Mouse (Mus musculus) layer of hippocampus, adult 2 months (tissue): ENCODE measurements around the gene Casz1. TPM values are rescaled to one million over a fixed set of nuclear protein-coding genes. Genes with fewer than 3 reads are reported as not detected.

ENCODE experiments used
- DNase-seq, 2 experiments: peaks; one replicate each; pipeline ENCODE4 v3.0.0; 2022; ENCODE audit warnings: low spot score in 2 of 2
- H3K27ac ChIP-seq: fragments of 200-600 bp; 2 replicates; pipeline ENCODE4 v1.8.1; 2022
- H3K4me3 ChIP-seq: fragments of 200-600 bp; 2 replicates; pipeline ENCODE4 v1.8.1; 2022; ENCODE audit warnings: mild to moderate bottlenecking
- CTCF ChIP-seq: fragments of 200-600 bp; conservative IDR thresholded peaks from 2 replicates; pipeline ENCODE4 v1.8.1; 2022; ENCODE audit warnings: antibody characterized with exemption, mild to moderate bottlenecking, moderate library complexity
- total RNA-seq, 2 experiments: library from RNA; stranded (reverse); gene quantifications; 2 replicates each; pipeline ENCODE4 v1.2.3; 2021

Gene Casz1
- total RNA-seq, 2 experiments from 2014 or later, result 0.34 to 0.56 TPM

DNA sequence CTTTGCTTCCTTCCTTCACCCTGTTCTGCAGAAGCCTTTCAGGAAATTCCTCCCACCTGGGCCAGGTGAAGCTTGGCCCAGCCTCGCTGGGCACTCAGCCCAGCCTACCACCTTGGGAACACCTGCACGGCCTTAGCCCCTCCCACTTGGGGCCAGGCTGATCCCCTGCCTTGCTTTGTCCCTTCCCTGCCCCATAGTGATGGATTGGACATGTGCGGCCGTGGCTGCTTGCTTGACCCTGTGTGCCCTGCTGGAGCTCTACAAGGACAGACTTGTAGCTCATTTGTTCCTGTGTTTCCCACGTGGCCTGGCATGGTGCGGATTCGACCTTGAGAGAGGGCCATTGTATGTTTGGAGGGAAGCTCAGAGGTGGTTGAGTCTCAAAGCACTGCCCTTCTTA, 54.0 kb downstream of the Casz1 start:
- no peak for DNase-seq
- no peak overlapping the region for H3K4me3 ChIP-seq
- TF ChIP-seq CTCF, result no peak

DNA sequence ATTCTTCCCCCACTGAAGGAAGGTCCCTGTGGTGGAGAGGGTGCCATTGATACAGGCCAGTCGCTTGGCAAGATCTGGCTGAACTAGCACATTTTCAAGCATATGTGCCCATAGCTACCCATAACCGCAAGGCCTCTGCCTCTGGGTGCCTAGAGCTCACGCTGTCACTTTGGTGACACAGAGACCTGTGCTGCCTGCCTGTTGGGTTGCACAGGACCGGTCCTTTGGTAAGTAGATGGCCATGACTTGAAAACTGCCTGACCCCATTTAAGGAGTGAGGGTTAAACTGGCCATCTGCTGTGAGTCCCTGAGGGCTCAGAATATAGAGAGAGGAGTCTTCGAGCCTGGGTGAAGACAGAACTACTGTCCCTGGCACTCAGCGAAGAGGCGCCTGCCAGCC, 55.2 kb downstream of the Casz1 start:
- DNase-seq, result no peak
- no peak overlapping the region for H3K27ac ChIP-seq
- no peak overlapping the region for H3K4me3 ChIP-seq
- TF ChIP-seq CTCF, result no peak

More for the DNA sequence above, 54.0 kb downstream of the Casz1 start:
- no peak overlapping the region for H3K27ac ChIP-seq

DNA sequence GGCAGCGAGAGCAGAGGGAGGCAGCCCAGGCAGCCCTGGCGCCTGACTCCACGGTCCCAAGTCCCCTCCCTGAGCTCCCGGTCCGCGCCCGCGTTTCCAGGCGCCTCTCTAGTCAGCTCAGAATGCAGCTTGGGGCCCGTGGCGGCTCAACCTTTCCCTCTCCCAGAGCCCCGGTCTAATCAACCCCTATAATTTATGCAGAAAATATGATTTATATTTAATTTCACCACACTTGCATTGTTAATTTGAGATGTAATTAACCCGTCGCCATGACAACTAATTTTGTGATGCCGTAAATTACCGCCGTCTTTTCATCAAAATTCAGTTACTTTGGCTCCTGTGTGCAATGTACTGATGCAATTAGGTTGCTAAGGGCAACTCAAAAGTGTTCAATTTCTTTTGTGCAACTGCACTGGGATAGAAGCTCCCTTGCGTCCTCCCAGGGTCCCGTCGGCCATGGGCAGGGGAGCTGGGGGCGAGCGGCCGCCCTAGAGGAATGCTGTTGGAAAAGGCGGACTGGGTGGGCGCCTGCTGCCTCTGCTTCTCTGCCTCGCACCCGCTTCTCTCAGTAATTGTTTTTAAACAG, 55.8 kb downstream of the Casz1 start:
- TF ChIP-seq CTCF, result no peak
- DNase-seq, result peak in 1 of 2 experiments; percentile 16
- H3K4me3 ChIP-seq, result peak overlapping the region; percentile 45
- no peak overlapping the region for H3K27ac ChIP-seq

DNA sequence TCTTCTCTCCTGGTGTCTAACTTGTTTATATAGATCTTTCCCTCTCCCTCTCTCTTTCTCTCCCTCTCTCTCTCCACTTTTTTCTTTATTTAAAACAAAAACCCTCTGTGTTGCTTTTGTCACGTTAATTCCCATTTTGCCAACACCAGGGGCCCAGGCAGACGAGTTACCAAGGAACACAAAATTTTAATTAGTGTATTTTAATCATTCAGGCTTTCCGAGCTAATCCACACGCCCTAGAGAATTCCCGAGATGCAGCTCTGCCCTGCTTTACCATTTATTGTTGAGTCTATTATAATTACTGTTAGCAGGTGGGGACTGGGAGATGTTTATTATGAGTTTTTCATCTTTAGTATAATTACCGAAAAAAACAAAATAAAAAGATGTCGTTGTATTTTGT, 56.4 kb downstream of the Casz1 start:
- DNase-seq, result no peak
- H3K27ac ChIP-seq, result no peak overlapping the region
- H3K4me3 ChIP-seq, result peak overlapping the region; percentile 45; the same call in 1 of the 2 replicates
- TF ChIP-seq CTCF, result no peak

DNA sequence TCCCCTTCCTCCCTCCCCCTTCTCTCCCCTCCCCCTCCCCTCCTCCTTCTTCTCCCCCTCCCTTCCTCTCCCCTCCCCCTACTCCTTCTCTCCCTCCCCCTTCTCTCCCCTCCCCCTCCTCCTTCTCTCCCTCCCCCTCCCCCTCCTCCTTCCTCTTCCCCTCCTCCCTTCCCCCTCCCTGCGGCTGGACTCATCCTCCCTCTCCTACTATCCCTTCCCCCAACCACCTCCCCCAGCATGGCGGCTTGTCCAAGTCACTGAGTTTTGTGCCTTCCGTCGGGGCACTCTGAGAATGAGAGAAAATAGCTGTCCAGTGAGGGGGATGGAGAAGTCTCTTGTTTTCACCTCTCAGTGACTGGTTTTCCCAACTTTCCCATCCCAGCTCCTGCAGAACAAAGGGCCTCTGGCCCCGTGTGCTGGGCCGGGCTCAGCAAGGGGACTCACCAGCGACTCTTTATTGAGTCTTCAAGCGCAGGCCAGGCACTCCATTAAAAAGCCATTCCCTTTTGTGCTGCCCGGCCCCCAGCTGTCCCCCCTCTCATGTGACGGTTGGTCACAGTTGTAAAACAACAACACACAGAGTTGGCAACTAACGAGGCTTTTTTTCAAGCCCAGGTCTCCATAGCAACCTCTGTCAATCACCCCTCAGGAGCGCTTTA, 62.7 kb downstream of the Casz1 start:
- Histone ChIP-seq H3K4me3 (no peak overlapping the region), H3K27ac (no peak overlapping the region)
- no peak for DNase-seq
- no peak for TF ChIP-seq CTCF

DNA sequence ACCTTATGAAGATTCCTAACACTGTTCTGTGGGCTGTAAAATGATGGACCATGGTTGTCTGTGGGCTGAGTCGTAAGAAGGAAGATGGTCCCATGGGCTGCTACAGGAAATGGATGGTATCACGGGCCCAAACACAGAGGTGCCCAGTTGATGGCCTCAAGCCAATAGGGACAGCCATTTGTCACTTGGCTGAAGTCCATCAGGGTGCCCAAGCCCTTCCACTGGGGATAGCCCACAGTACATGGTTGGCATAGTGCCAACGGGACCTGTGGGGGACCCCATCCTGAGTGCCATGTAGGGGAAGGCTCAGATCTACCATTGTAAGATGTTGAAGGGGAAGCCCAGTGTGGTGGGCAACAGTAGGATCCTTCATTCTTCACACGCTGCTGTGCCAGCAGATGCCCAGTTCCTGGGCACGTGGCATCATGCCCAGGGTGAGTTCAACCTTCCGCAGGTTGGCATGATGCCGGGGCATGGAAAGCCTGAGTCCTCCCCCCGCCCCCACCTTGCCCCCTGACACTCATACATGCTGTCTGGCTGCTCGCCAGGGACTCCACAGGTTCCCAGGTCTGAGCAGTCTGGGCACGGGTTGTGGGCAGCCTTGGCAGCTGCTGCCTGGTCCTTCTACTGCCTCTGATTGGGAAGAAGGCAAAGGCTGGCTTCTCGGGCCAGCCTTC, 63.6 kb downstream of the Casz1 start:
- DNase-seq, result no peak
- Histone ChIP-seq H3K4me3 (no peak overlapping the region), H3K27ac (no peak overlapping the region)
- no peak for TF ChIP-seq CTCF

DNA sequence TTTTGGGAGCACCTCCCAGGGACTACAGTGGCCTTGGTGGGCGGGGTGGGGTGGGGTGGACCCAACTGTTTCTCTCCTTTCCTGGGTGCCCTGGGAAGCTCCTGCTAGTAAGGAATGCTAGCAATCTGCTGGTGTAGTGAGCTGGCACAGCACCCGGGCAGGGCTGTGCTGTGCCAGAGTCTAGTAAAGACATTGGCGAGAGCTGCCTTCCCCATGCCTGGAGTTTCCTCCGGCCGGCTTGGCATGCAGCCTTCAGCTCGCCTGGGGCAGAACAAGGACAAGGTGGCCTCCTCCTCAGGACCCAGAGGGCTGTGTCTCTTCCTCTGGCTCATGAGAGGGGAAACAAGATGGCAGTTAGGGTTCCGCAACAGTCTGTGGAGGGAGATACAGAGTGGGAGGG, 65.3 kb downstream of the Casz1 start:
- peak in 1 of 2 experiments; percentile 19 for DNase-seq
- no peak for TF ChIP-seq CTCF
- Histone ChIP-seq H3K4me3 (no peak overlapping the region), H3K27ac (no peak overlapping the region)

DNA sequence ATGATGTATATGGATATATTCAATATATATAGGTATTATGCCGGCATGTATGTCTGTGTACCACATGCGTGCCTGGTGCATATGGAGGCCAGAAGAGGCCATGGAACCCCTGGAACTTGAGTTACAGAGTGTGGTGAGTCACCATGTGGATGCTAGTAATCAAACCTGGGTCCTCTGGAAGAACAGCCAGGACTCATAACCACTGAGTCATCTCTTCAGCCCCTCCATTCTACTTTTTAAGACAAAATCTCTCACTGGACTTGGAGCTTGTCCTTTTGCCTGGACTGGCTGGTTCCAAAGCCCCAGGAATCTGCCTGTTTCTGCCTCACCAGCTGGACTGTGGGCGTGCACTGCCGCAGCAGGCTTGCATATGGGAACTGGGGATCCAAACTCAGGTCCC, 66.3 kb downstream of the Casz1 start:
- no peak overlapping the region for H3K27ac ChIP-seq
- no peak for DNase-seq
- H3K4me3 ChIP-seq, result no peak overlapping the region
- TF ChIP-seq CTCF, result no peak

DNA sequence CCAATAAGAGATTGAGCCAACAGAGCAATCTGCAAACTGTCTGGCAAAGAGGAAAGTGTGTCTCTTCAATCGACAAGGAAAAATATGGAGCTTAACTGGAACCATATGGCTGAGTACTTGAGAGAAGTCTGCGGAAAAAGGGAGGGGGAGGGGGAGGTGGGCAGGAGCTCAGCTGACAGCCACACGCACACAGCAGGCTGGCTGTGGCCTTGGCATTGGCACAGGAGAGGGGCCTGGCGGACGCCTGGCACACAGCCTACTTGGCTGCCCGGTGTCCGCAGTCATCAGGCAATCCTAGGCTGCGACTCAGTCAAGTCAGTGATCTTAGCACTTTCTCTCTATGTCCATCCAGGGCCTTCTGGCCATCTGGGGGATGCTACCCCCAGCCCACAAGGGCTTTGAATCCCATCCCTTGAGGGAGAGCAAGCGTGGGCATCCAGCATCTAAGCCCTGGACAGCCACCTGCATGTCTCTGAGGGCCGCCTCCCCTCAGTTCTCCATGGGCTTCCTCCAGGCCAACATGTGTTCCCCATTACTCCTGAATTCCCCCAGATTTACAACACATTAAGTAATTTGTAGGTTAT, 67.6 kb downstream of the Casz1 start:
- TF ChIP-seq CTCF, result no peak
- peak; percentile 22 to 54 for DNase-seq
- Histone ChIP-seq H3K4me3 (no peak overlapping the region), H3K27ac (no peak overlapping the region)

DNA sequence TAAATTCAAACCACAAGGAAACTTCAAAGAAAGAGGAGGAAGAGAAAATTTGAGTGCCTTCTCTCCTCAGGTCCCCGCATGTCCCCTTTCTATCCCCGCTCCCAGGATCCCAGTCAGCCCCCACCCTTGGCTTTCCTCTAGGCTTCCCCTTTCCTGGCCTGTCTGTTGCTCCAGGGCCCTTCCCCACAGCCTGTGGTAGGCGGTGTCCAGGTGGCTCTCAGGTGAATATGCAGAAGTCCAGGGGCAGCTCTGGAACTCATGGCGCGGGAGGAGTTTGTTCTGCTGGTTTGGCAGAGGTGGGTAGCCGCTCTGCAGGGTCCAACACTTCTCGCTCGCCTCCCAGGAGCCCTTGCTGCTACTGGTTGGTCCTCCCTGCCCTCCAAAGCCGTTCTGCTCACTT, 68.1 kb downstream of the Casz1 start:
- TF ChIP-seq CTCF, result no peak
- Histone ChIP-seq H3K27ac (no peak overlapping the region), H3K4me3 (no peak overlapping the region)
- DNase-seq, result no peak

DNA sequence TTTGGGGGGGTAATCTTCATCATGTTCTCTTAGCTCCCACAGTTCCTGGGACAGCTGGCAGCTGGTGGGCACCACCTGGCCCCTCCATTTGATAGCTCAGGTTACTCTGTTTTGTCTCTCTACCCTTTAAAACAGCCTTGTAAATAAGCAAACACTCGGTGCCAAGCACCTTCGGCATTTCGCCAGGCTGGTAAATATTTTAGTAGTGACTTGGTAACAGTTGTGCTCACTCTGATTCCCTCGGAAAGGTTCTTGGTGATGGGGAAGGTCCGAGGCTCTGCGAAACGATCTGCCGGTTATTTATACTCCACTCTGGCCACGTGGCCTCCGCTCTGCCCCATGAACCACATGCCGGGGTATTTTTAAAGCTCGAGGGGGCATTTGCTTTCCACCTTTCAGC, 68.6 kb downstream of the Casz1 start:
- DNase-seq, result no peak
- Histone ChIP-seq H3K27ac (no peak overlapping the region), H3K4me3 (no peak overlapping the region)
- no peak for TF ChIP-seq CTCF

DNA sequence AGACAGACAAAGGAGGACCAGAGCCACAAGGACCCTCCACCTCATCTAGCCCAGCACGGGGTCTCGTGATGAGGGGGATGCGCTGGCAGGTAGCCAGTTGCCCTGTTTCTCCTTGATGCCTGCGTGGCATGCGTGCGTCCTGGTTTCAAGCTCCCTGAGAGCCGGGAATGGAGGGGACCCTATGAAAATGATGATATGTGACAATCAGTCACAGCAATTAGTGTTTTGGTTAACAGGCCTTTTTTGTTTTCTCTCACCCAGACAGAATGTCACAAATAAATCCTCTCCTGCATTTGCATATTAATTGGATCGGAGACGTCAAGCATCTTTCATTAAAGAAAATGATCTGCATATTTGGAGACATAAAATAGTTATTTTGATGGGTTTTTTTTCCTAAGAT, 71.9 kb downstream of the Casz1 start:
- H3K27ac ChIP-seq, result no peak overlapping the region
- no peak overlapping the region for H3K4me3 ChIP-seq
- TF ChIP-seq CTCF, result no peak
- no peak for DNase-seq

DNA sequence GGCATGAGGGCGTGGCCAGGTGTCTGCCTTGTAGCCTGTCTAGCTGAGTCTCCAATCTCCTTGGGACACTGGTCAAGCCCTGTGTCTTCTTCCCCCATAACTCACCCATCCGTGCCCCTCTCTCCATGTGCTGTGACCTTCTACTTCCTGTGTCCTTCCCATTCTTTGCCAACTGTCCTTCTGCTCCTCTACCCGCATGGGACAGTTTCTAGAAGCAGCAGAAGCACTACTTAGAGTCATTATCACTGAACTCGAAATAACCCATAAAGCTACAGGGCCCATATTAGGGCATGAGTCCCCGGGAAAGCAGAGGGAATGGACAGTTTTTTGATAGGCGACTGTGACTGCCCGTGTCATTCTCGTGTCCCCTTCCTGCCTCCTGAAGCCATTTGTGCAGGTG, 72.6 kb downstream of the Casz1 start:
- no peak for TF ChIP-seq CTCF
- Histone ChIP-seq H3K27ac (no peak overlapping the region), H3K4me3 (no peak overlapping the region)
- DNase-seq, result no peak
